Mouse (Mus musculus) intestine, postnatal 0 days (tissue): ENCODE measurements around the gene Atp1a4. TPM values are rescaled to one million over a fixed set of nuclear protein-coding genes. Genes with fewer than 3 reads are reported as not detected.

Experiments used
- ATAC-seq: fragments of 200-750 bp; cut with Nextera tagmentation; 2 replicates; pipeline ENCODE4 v1.8.0; 2017; ENCODE audit warnings: mild to moderate bottlenecking, moderate TSS enrichment, moderate library complexity
- H3K27ac ChIP-seq: fragments of 300-500 bp; sonication (generic); 2 replicates; pipeline ENCODE4 v1.5.1; 2014; ENCODE audit warnings: mild to moderate bottlenecking, low read depth, low read length, moderate library complexity
- H3K27me3 ChIP-seq: fragments of 300-500 bp; sonication (generic); replicated peaks from 2 replicates; pipeline ENCODE4 v1.6.1; 2014; ENCODE audit warnings: low read length, mixed read lengths; ENCODE audit not compliant: control insufficient read depth, insufficient read depth
- H3K36me3 ChIP-seq: fragments of 300-500 bp; sonication (generic); 2 replicates; pipeline ENCODE4 v1.6.1; 2014; ENCODE audit warnings: mild to moderate bottlenecking, moderate library complexity; ENCODE audit not compliant: control insufficient read depth, insufficient read depth
- H3K4me1 ChIP-seq: fragments of 300-500 bp; sonication (generic); replicated peaks from 2 replicates; pipeline ENCODE4 v1.6.1; 2014; ENCODE audit warnings: antibody characterized with exemption, low read length, mixed read lengths; ENCODE audit not compliant: control insufficient read depth, insufficient read depth
- H3K4me2 ChIP-seq: fragments of 300-500 bp; sonication (generic); replicated peaks from 2 replicates; pipeline ENCODE4 v1.6.1; 2014; ENCODE audit warnings: low read depth, mild to moderate bottlenecking, moderate library complexity
- H3K4me3 ChIP-seq: fragments of 300-500 bp; sonication (generic); 2 replicates; pipeline ENCODE4 v1.5.1; 2014; ENCODE audit warnings: low read depth, low read length
- H3K9ac ChIP-seq: fragments of 300-500 bp; sonication (generic); 2 replicates; pipeline ENCODE4 v1.6.1; 2014; ENCODE audit warnings: mild to moderate bottlenecking, low read depth, low read length
- H3K9me3 ChIP-seq: fragments of 300-500 bp; sonication (generic); 2 replicates; pipeline ENCODE4 v1.6.1; 2016; ENCODE audit warnings: mixed run types; ENCODE audit not compliant: control insufficient read depth
- CTCF ChIP-seq: sonication (generic); IDR thresholded peaks from 2 replicates; pipeline ENCODE4 v1.5.1; 2016; ENCODE audit warnings: low read depth, mild to moderate bottlenecking, control low read depth, antibody characterized with exemption, moderate library complexity
- WGBS: fragments of 180-500 bp; shearing (Covaris S2); extraction: QIAGEN DNeasy Blood & Tissue Kit; methylation state at CpG from one replicate; pipeline ENCODE4 v1.1.7; 2014; 5-methylcytosine and 5-hydroxymethylcytosine counted together
- polyA plus RNA-seq: library from polyadenylated mRNA; unstranded; fragments of >200 nt; fragmentation: Nextera tagmentation; extraction: Ambion mirVana; gene quantifications from 2 replicates; pipeline ENCODE4 v1.2.1, GENCODE M21; 2015

Gene Atp1a4
- polyA plus RNA-seq, 1 experiment from 2014 or later = not detected

DNA sequence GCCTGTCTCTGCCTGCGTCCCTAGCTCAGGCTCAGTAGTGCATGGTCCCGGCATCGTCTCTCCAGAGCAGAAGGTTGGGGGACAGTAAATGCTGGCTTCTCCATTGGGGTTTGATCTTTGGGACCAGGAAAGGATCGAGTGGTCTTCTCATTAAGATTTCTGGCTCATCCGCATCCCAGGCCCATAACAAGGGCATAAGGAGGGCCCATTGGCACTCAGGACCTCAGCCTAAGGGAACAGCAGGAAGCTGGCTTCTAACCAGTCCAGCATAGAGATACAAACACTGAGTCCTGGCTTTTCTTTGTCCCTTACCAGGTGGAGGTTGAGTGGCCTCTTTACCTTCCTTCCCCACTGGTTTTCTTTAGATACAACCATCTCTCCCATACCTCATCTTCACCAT, 60.4 kb downstream of the Atp1a4 start:
- Histone ChIP-seq H3K4me3 (no peak overlapping the region), H3K9me3 (no peaks in the 10 kb centered on the region), H3K27ac (no peak overlapping the region), H3K4me1 (no peaks in the 10 kb centered on the region), H3K4me2 (no peak overlapping the region), H3K9ac (no peak overlapping the region), H3K27me3 (no peaks in the 10 kb centered on the region), H3K36me3 (peaks cover 64% of the 10 kb centered on the region)
- WGBS = 81% methylated on average over 5 of the region's 5 CpGs
- ATAC-seq = no peak
- no peak for TF ChIP-seq CTCF

DNA sequence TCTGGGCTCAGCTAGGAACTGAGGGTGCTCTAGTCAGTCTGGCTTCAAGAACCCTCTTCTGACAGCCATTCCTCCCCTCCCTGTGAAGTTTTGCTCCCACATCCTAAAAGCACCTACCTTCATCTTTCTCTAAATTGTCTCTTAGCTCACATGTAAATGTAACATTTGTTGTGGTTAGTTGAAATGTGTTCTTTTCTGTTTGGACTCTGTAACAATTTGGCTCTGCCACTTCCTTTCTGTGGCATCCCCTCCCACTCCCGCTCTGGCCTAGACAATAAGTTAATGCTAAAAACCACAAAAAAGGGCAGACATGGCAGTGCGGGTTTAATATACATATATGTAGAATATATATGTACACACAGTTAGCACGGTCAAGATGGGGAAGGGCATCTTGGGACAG, 61.1 kb downstream of the Atp1a4 start:
- Histone ChIP-seq H3K9ac (no peak overlapping the region), H3K27me3 (no peaks in the 10 kb centered on the region), H3K36me3 (peaks cover 69% of the 10 kb centered on the region), H3K4me3 (no peak overlapping the region), H3K9me3 (no peaks in the 10 kb centered on the region), H3K4me1 (no peaks in the 10 kb centered on the region), H3K4me2 (no peak overlapping the region), H3K27ac (no peak overlapping the region)
- TF ChIP-seq CTCF = no peak
- no peak for ATAC-seq
- 82% methylated on average over 3 of the region's 3 CpGs for WGBS

DNA sequence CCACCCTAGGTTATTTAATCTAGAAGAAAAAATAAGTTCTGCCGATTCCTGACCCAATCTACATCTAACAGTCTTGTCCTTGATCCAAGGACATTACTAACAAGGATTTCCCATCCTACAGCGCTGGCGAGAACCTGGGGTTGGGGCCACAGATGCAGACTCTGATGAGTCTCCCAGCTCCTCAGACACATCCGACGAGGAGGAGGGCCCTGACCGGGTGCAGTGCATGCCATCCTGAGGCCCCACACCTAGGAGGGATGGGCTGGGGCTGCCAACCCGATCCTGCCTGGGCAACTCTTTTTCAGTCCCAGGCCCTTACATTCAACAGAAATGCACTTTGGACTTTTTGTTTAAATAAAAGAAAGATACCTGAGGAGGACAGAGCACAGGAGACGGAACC, 63.8 kb downstream of the Atp1a4 start:
- Histone ChIP-seq H3K4me1 (no peaks in the 10 kb centered on the region), H3K9ac (no peak overlapping the region), H3K27ac (no peak overlapping the region), H3K36me3 (peaks cover 81% of the 10 kb centered on the region), H3K27me3 (no peaks in the 10 kb centered on the region), H3K4me2 (no peak overlapping the region), H3K9me3 (no peaks in the 10 kb centered on the region), H3K4me3 (no peak overlapping the region)
- WGBS = 51% methylated on average over 8 of the region's 8 CpGs
- no peak for ATAC-seq
- TF ChIP-seq CTCF = no peak

DNA sequence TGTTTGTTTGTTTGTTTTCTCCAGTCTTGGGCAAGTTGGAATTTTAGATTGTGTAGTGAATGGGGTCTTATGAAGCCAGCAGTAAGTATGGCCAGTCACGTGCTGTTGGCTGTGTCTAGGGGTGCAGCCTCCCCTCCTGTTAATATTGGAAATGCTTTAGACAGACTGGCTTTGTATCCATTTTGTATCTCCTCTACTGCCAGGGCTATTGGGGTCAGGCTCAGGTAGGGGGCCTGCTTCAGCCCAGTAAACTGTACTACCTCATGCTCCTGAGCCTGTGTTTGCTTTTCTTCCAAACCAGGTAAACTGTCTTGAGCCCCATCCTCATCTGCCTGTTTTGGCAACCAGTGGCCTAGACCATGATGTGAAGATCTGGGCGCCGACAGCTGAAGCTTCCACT, 66.0 kb downstream of the Atp1a4 start:
- Histone ChIP-seq H3K4me2 (no peak overlapping the region), H3K9ac (no peak overlapping the region), H3K9me3 (no peaks in the 10 kb centered on the region), H3K27ac (no peak overlapping the region), H3K4me3 (no peak overlapping the region), H3K36me3 (peaks cover 84% of the 10 kb centered on the region), H3K4me1 (no peaks in the 10 kb centered on the region), H3K27me3 (no peaks in the 10 kb centered on the region)
- no peak for TF ChIP-seq CTCF
- ATAC-seq = no peak
- WGBS = 77% methylated on average over 3 of the region's 3 CpGs

- no peak overlapping the region for H3K27ac ChIP-seq
- H3K4me1 ChIP-seq = no peaks in the 10 kb centered on the region
- 88% methylated on average over 2 of the region's 2 CpGs for WGBS
- no peak for ATAC-seq
- H3K36me3 ChIP-seq = peaks cover 84% of the 10 kb centered on the region
- no peak overlapping the region for H3K4me3 ChIP-seq
- no peaks in the 10 kb centered on the region for H3K9me3 ChIP-seq
- no peaks in the 10 kb centered on the region for H3K27me3 ChIP-seq
- H3K4me2 ChIP-seq = no peak overlapping the region
- H3K9ac ChIP-seq = no peak overlapping the region
- peak; percentile 30; the same call in 1 of the 2 replicates for TF ChIP-seq CTCF
These were observed 66.6 kb downstream of the Atp1a4 start for GRCm38 (mm10) chr1:172191578-172191977.

GRCm38 (mm10) chr1:172188891-172189290, 69.3 kb downstream of the Atp1a4 start:
- TF ChIP-seq CTCF = peak; percentile 75
- ATAC-seq = 0 out of 2 replicates have a peak, but pooled peaks have one; percentile 36
- Histone ChIP-seq H3K4me2 (no peak overlapping the region), H3K27me3 (no peaks in the 10 kb centered on the region), H3K9me3 (no peaks in the 10 kb centered on the region), H3K4me1 (no peaks in the 10 kb centered on the region), H3K36me3 (peaks cover 69% of the 10 kb centered on the region), H3K9ac (no peak overlapping the region), H3K27ac (no peak overlapping the region), H3K4me3 (no peak overlapping the region)
- 75% methylated on average over 4 of the region's 4 CpGs for WGBS
